Mouse (Mus musculus) CD4-positive helper T cell, adult 2 months (primary cell): ENCODE data around the gene Gpx4.
A peak's percentile ranks its signal among the peaks of the same experiment; 100 is the strongest.
"Not testable (repeated sequence)": the region's sequence is repeated elsewhere in the genome, so short reads cannot be mapped to it uniquely, and the experiment has no call there.

Source experiments
- DNase-seq: peaks from one replicate; pipeline ENCODE4 v3.0.0-alpha.2; 2012; ENCODE audit warnings: low read depth, missing footprints, low spot score

Gpx4 gene

GRCm38 (mm10) chr10:80050244-80050643 lies 3.3 kb downstream of the Gpx4 start:
- DNase-seq: no peak

- no peak for DNase-seq
Observed at GRCm38 (mm10) chr10:80050885-80051617, 4.1 kb downstream of the Gpx4 start.

GRCm38 (mm10) chr10:80051618-80052373 lies 4.8 kb downstream of the Gpx4 start:
- DNase-seq: peak; percentile 48

GRCm38 (mm10) chr10:80052374-80052764 lies 5.4 kb downstream of the Gpx4 start:
- no peak for DNase-seq

- peak; percentile 99 for DNase-seq
Observed at GRCm38 (mm10) chr10:80053259-80053780, 6.4 kb downstream of the Gpx4 start.

- DNase-seq: peak; percentile 80
Observed at GRCm38 (mm10) chr10:80053831-80054815, 7.2 kb downstream of the Gpx4 start.

GRCm38 (mm10) chr10:80054911-80055310 lies 7.9 kb downstream of the Gpx4 start:
- DNase-seq: not testable (repeated sequence)

- no peak for DNase-seq
Observed at GRCm38 (mm10) chr10:80055364-80055763, 8.4 kb downstream of the Gpx4 start.

- DNase-seq: no peak
Observed at GRCm38 (mm10) chr10:80055891-80056290, 8.9 kb downstream of the Gpx4 start.

- DNase-seq: no peak
Observed at GRCm38 (mm10) chr10:80056506-80056905, 9.5 kb downstream of the Gpx4 start.

- DNase-seq: no peak
Observed at GRCm38 (mm10) chr10:80056976-80057682, 10.2 kb downstream of the Gpx4 start.

- no peak for DNase-seq
Observed at GRCm38 (mm10) chr10:80057683-80058326, 10.8 kb downstream of the Gpx4 start.

- no peak for DNase-seq
Observed at GRCm38 (mm10) chr10:80063104-80063503, 16.1 kb downstream of the Gpx4 start.

- no peak for DNase-seq
Observed at GRCm38 (mm10) chr10:80063877-80064650, 17.1 kb downstream of the Gpx4 start.

- DNase-seq: no peak
Observed at GRCm38 (mm10) chr10:80069251-80069650, 22.3 kb downstream of the Gpx4 start.

- no peak for DNase-seq
Observed at GRCm38 (mm10) chr10:80069948-80070450, 23.0 kb downstream of the Gpx4 start.

- no peak for DNase-seq
Observed at GRCm38 (mm10) chr10:80070837-80071515, 24.0 kb downstream of the Gpx4 start.

GRCm38 (mm10) chr10:80071516-80071900 lies 24.5 kb downstream of the Gpx4 start:
- DNase-seq: no peak
